Comparison of ENCODE assay signal across 10 mouse cellular contexts in the genomic region with DNA sequence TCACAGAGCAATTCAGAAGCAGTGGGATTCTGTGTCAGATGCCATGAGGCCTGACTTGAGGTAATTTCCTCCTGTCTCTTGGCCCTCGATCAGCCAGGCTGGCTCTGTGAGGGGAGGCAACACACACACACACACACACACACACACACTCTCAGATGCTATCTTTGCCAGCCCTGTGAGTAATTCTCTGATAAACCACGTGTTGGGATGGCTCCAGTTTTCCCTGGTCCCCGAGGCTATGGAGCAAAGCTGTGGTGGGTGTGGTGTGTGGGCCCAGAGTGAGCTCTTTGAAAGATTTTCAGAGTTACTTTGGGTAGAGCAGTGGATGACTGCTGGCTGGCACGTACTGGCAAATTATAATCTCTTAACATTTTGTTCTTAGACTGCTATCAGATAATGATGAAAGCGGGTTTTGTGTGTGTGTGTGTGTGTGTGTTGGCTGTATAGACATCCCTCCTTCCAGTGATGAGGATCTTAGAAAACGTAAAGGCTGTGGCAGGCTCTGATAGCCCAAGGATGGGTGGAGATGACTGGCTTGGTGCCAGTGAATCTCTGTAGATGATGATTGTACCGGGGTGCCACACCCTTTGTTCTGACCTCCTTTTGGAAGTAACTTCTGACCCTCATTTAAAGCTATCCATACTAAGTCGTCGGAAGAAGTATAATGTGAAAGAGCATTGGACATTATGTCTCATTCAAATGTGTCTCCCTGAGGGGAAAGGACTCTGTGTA.
DNase-seq lines count a peak whose midpoint lies in the region; ATAC-seq and TF ChIP-seq lines count a peak whose summit lies in the region.
"Had no signal": no experiment of that assay in that cellular context is flagged by ENCODE, and none has a peak within 500 bp of the region (broad histone marks: within the 10 kb centered on the region; RNA-seq: fewer than 3 reads in every experiment).

No protein-coding gene starts in this region.

- WGBS in midbrain, postnatal 0 days = 75% methylated on average over 9 of the region's 9 CpGs
- WGBS in midbrain, embryonic 11.5 days = 76% methylated on average over 9 of the region's 9 CpGs
- WGBS in cerebellum, adult 2 months = 54% methylated on average over 9 of the region's 9 CpGs

- no peaks in the 10 kb centered on the region for H3K27me3 ChIP-seq in midbrain, postnatal 0 days (ENCODE audit: insufficient read depth, low read length)
- no peaks in the 10 kb centered on the region for H3K27me3 ChIP-seq in midbrain, embryonic 11.5 days (ENCODE audit: control insufficient read depth, insufficient read depth, low read length)
- H3K27me3 ChIP-seq in cerebellum, adult 2 months (ENCODE audit: control insufficient read depth, insufficient read depth, low read length) = no peaks in the 10 kb centered on the region

- H3K4me3 ChIP-seq in midbrain, postnatal 0 days (ENCODE audit: low read depth, low read length) = no peak overlapping the region
- no peak overlapping the region for H3K4me3 ChIP-seq in midbrain, embryonic 11.5 days (ENCODE audit: low read depth, low read length)
- no peak overlapping the region for H3K4me3 ChIP-seq in cerebellum, adult 2 months (replicated peaks; ENCODE audit: insufficient read depth, low read depth, low read length)

- H3K36me3 ChIP-seq in midbrain, postnatal 0 days (ENCODE audit: insufficient read depth, low read length) = no peaks in the 10 kb centered on the region
- no peaks in the 10 kb centered on the region for H3K36me3 ChIP-seq in midbrain, embryonic 11.5 days (ENCODE audit: control insufficient read depth, insufficient read depth, low read length)

- ATAC-seq in midbrain, postnatal 0 days (ENCODE audit: low FRiP score) = no peak
- no peak for ATAC-seq in midbrain, embryonic 11.5 days (ENCODE audit: low FRiP score)

- no peak overlapping the region for H3K4me2 ChIP-seq in midbrain, postnatal 0 days (ENCODE audit: low read depth, low read length, poor library complexity, severe bottlenecking)
- no peak overlapping the region for H3K4me2 ChIP-seq in midbrain, embryonic 11.5 days
- H3K4me2 ChIP-seq: hindbrain, embryonic 14.5 days had no signal

- no peak for TF ChIP-seq CTCF in midbrain, postnatal 0 days (IDR thresholded peaks at IDR 0.05)
- TF ChIP-seq CTCF in cerebellum, adult 2 months (IDR thresholded peaks at IDR 0.05; ENCODE audit: borderline replicate concordance, insufficient read depth, low read depth, low read length) = no peak

- DNase-seq in adrenal gland, adult 8-10 months = peak; percentile 12
- DNase-seq in adrenal gland, adult 18-20 months (ENCODE audit: low spot score in 2 of 2) = no peak
- DNase-seq in midbrain, postnatal 0 days (ENCODE audit: low spot score) = peak; percentile 5
- no peak for DNase-seq in midbrain, embryonic 11.5 days (ENCODE audit: low spot score, missing footprints)
- peak; percentile 48 to 55 for DNase-seq in layer of hippocampus, adult 8-10 months (ENCODE audit: low spot score in 2 of 2)
- DNase-seq in skeletal muscle tissue, adult 2 months (ENCODE audit: low read depth, low spot score) = peak; percentile 30
- no peak for DNase-seq in spleen, postnatal 14 days (ENCODE audit: low spot score in 2 of 2)
- DNase-seq in cerebellum, adult 2 months = no peak

- no peak overlapping the region for H3K9ac ChIP-seq in midbrain, postnatal 0 days (replicated peaks; ENCODE audit: low read length, poor library complexity, severe bottlenecking)
- no peak overlapping the region for H3K9ac ChIP-seq in midbrain, embryonic 11.5 days (ENCODE audit: low read length)
- H3K9ac ChIP-seq: hindbrain, embryonic 14.5 days; liver, embryonic 14.5 days had no signal

- no peak for TF ChIP-seq POLR2A in cerebellum, adult 2 months (IDR thresholded peaks at IDR 0.05; ENCODE audit: borderline replicate concordance, insufficient read depth, low read length)

- H3K9me3 ChIP-seq in midbrain, postnatal 0 days (ENCODE audit: low read length) = no peaks in the 10 kb centered on the region
- H3K9me3 ChIP-seq in midbrain, embryonic 11.5 days (ENCODE audit: control insufficient read depth, low read length) = no peaks in the 10 kb centered on the region

- H3K4me1 ChIP-seq in midbrain, postnatal 0 days (ENCODE audit: insufficient read depth, low read length) = no peaks in the 10 kb centered on the region
- no peaks in the 10 kb centered on the region for H3K4me1 ChIP-seq in midbrain, embryonic 11.5 days (ENCODE audit: control insufficient read depth, insufficient read depth, low read length)
- H3K4me1 ChIP-seq in cerebellum, adult 2 months (ENCODE audit: control insufficient read depth, insufficient read depth, low read length) = no peaks in the 10 kb centered on the region

- H3K27ac ChIP-seq in midbrain, postnatal 0 days (ENCODE audit: low read depth, low read length) = no peak overlapping the region
- no peak overlapping the region for H3K27ac ChIP-seq in midbrain, embryonic 11.5 days (ENCODE audit: low read depth, low read length)
- H3K27ac ChIP-seq in cerebellum, adult 2 months (ENCODE audit: insufficient read depth, low read length) = no peak overlapping the region
- H3K27ac ChIP-seq: hindbrain, embryonic 14.5 days; liver, embryonic 14.5 days had no signal

Comparison
In these comparisons a context has a peak if more than half of its experiments do, and no peak if none do; other contexts are left out.
1. DNase-seq: peak in adrenal gland, adult 8-10 months (single experiment), midbrain, postnatal 0 days (single experiment), layer of hippocampus, adult 8-10 months (2 of 2) and skeletal muscle tissue, adult 2 months (single experiment); none in adrenal gland, adult 18-20 months (0 of 2), midbrain, embryonic 11.5 days (single experiment), spleen, postnatal 14 days (0 of 2) and cerebellum, adult 2 months (0 of 2).